Mouse (Mus musculus) kidney, adult 2 months (tissue): Measurements from ENCODE around the gene Mrpl34.

ENCODE experiments used
- CTCF ChIP-seq: fragments of 200-500 bp; conservative IDR thresholded peaks from 2 replicates; pipeline ENCODE4 v1.5.1; 2011; ENCODE audit warnings: low read depth, mild to moderate bottlenecking, control low read depth, low read length, moderate library complexity, mixed read lengths; ENCODE audit not compliant: insufficient read depth, insufficient read length
- POLR2A ChIP-seq: fragments of 200-500 bp; IDR thresholded peaks from one replicate; pipeline ENCODE4 v1.6.1; 2011; ENCODE audit warnings: low read depth, low read length, control low read depth

DNA sequence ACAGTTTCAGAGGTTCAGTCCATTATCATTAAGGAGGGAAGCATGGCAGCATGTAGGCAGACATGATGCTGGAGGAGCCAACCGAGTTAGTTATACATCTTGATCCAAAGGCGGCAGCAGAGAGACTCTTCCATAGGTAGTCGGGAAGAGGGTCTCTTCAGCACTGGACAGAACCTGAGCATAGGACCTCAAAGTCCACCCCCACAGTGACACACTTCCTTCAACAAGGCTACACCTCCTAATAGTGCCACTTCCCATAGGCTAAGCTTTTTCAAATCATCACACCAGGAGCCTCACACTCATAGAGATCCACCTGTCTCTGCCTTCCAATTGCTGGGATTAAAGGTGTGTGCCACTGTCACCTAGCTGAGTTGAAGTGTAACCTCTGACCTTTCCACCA is 27.7 kb upstream of the Mrpl34 start:
- TF ChIP-seq CTCF (no peak), POLR2A (no peak)
